Mouse (Mus musculus) intestine, postnatal 0 days (tissue): ENCODE results near the gene Sgsh. TPM values are rescaled to one million over a fixed set of nuclear protein-coding genes. Genes with fewer than 3 reads are reported as not detected.

Experiments used
- ATAC-seq: fragments of 200-750 bp; cut with Nextera tagmentation; 2 replicates; pipeline ENCODE4 v1.8.0; 2017; ENCODE audit warnings: mild to moderate bottlenecking, moderate TSS enrichment, moderate library complexity
- H3K27ac ChIP-seq: fragments of 300-500 bp; sonication (generic); 2 replicates; pipeline ENCODE4 v1.5.1; 2014; ENCODE audit warnings: mild to moderate bottlenecking, low read depth, low read length, moderate library complexity
- H3K27me3 ChIP-seq: fragments of 300-500 bp; sonication (generic); replicated peaks from 2 replicates; pipeline ENCODE4 v1.6.1; 2014; ENCODE audit warnings: low read length, mixed read lengths; ENCODE audit not compliant: control insufficient read depth, insufficient read depth
- H3K36me3 ChIP-seq: fragments of 300-500 bp; sonication (generic); 2 replicates; pipeline ENCODE4 v1.6.1; 2014; ENCODE audit warnings: mild to moderate bottlenecking, moderate library complexity; ENCODE audit not compliant: control insufficient read depth, insufficient read depth
- H3K4me1 ChIP-seq: fragments of 300-500 bp; sonication (generic); replicated peaks from 2 replicates; pipeline ENCODE4 v1.6.1; 2014; ENCODE audit warnings: antibody characterized with exemption, low read length, mixed read lengths; ENCODE audit not compliant: control insufficient read depth, insufficient read depth
- H3K4me2 ChIP-seq: fragments of 300-500 bp; sonication (generic); replicated peaks from 2 replicates; pipeline ENCODE4 v1.6.1; 2014; ENCODE audit warnings: low read depth, mild to moderate bottlenecking, moderate library complexity
- H3K4me3 ChIP-seq: fragments of 300-500 bp; sonication (generic); 2 replicates; pipeline ENCODE4 v1.5.1; 2014; ENCODE audit warnings: low read depth, low read length
- H3K9ac ChIP-seq: fragments of 300-500 bp; sonication (generic); 2 replicates; pipeline ENCODE4 v1.6.1; 2014; ENCODE audit warnings: mild to moderate bottlenecking, low read depth, low read length
- H3K9me3 ChIP-seq: fragments of 300-500 bp; sonication (generic); 2 replicates; pipeline ENCODE4 v1.6.1; 2016; ENCODE audit warnings: mixed run types; ENCODE audit not compliant: control insufficient read depth
- CTCF ChIP-seq: sonication (generic); IDR thresholded peaks from 2 replicates; pipeline ENCODE4 v1.5.1; 2016; ENCODE audit warnings: low read depth, mild to moderate bottlenecking, control low read depth, antibody characterized with exemption, moderate library complexity
- WGBS: fragments of 180-500 bp; shearing (Covaris S2); extraction: QIAGEN DNeasy Blood & Tissue Kit; methylation state at CpG from one replicate; pipeline ENCODE4 v1.1.7; 2014; 5-methylcytosine and 5-hydroxymethylcytosine counted together
- polyA plus RNA-seq: library from polyadenylated mRNA; unstranded; fragments of >200 nt; fragmentation: Nextera tagmentation; extraction: Ambion mirVana; gene quantifications from 2 replicates; pipeline ENCODE4 v1.2.1, GENCODE M21; 2015

The Sgsh gene
- polyA plus RNA-seq, 1 experiment from 2014 or later: 7.7 TPM

GRCm38 (mm10) chr11:119381631-119382337 is 26.4 kb upstream of the Sgsh start:
- WGBS: 62% methylated on average over 9 of the region's 9 CpGs
- no peak overlapping the region for H3K4me3 ChIP-seq

GRCm38 (mm10) chr11:119378551-119378950 is 23.2 kb upstream of the Sgsh start:
- peaks cover 25% of the 10 kb centered on the region for H3K36me3 ChIP-seq
- ATAC-seq: no peak
- H3K27me3 ChIP-seq: no peaks in the 10 kb centered on the region
- H3K9ac ChIP-seq: no peak overlapping the region
- TF ChIP-seq CTCF: no peak
- H3K4me3 ChIP-seq: no peak overlapping the region
- no peak overlapping the region for H3K4me2 ChIP-seq
- H3K4me1 ChIP-seq: no peaks in the 10 kb centered on the region
- H3K9me3 ChIP-seq: no peaks in the 10 kb centered on the region
- no peak overlapping the region for H3K27ac ChIP-seq
- 90% methylated on average over 1 of the region's 1 CpGs for WGBS

More at GRCm38 (mm10) chr11:119381631-119382337, 26.4 kb upstream of the Sgsh start:
- Histone ChIP-seq H3K9ac (no peak overlapping the region), H3K27ac (no peak overlapping the region), H3K9me3 (no peaks in the 10 kb centered on the region), H3K27me3 (no peaks in the 10 kb centered on the region), H3K36me3 (peaks cover 23% of the 10 kb centered on the region), H3K4me1 (no peaks in the 10 kb centered on the region), H3K4me2 (no peak overlapping the region)
- no peak for TF ChIP-seq CTCF
- no peak for ATAC-seq

DNA sequence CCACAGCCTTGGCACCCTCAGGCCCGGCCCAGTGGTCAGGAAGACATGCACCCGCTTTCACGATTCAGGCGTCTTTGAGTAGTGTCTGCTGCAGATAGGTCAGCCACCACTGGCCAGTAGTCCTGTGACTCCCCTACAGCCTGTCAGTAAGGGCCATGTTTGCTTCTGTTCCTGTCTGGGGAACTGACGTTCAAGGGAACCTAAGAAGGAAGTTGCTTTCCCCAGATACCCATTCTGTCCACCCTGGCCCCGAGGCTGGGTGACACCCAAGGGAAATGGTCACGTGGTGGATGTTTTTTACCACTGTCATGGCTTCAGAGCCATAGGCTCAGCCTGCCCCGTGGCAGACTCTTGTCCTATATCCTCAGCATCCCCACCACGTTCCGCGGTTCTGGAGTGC is 22.0 kb upstream of the Sgsh start:
- Histone ChIP-seq H3K9ac (no peak overlapping the region), H3K36me3 (peaks cover 25% of the 10 kb centered on the region), H3K4me2 (no peak overlapping the region), H3K27ac (no peak overlapping the region), H3K4me3 (no peak overlapping the region), H3K4me1 (no peaks in the 10 kb centered on the region), H3K9me3 (no peaks in the 10 kb centered on the region), H3K27me3 (no peaks in the 10 kb centered on the region)
- no peak for TF ChIP-seq CTCF
- WGBS: 92% methylated on average over 11 of the region's 11 CpGs
- no peak for ATAC-seq

- WGBS: 40% methylated on average over 6 of the region's 6 CpGs
- peaks cover 21% of the 10 kb centered on the region for H3K36me3 ChIP-seq
- H3K9me3 ChIP-seq: no peaks in the 10 kb centered on the region
- no peaks in the 10 kb centered on the region for H3K4me1 ChIP-seq
- no peak for TF ChIP-seq CTCF
- no peak overlapping the region for H3K27ac ChIP-seq
- H3K4me3 ChIP-seq: no peak overlapping the region
- peak; percentile 68 for ATAC-seq
- no peak overlapping the region for H3K9ac ChIP-seq
- no peak overlapping the region for H3K4me2 ChIP-seq
- H3K27me3 ChIP-seq: no peaks in the 10 kb centered on the region
Measured at GRCm38 (mm10) chr11:119375425-119375824, 20.1 kb upstream of the Sgsh start.

DNA sequence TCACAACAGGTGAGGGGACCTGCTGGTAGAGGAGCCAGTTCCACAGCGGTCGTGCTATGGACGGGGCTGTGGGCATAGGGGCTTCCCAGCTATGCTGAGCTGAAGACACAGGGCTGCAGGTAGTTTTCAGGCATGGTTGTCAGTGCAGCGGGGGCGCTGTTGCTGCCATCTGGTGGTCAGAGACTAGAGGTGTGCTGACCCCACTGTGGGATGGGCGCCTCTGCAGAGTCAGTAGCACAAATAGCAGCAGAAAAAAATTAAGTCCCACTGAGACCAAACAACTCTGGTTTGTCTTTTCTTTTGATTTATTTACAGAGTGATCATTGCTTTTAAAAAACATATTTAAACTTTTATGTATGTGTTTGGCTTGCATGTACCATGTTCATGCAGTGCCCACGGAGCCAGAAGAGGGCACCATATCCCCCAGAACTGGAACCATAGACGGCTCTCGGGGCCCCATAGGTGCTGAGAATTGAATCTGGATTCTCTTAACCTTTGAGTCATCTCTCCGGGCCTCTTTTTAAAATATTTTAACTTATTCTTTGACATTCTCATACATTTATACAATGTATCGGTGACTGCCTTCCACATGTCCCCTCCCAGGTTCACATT is 8.3 kb upstream of the Sgsh start:
- no peaks in the 10 kb centered on the region for H3K4me1 ChIP-seq
- ATAC-seq: peak; percentile 78
- peaks cover 28% of the 10 kb centered on the region; the same call in 1 of the 2 replicates for H3K36me3 ChIP-seq
- TF ChIP-seq CTCF: peak; percentile 94
- no peaks in the 10 kb centered on the region for H3K27me3 ChIP-seq
- H3K4me3 ChIP-seq: no peak overlapping the region
- no peak overlapping the region for H3K27ac ChIP-seq
- no peaks in the 10 kb centered on the region for H3K9me3 ChIP-seq
- 28% methylated on average over 11 of the region's 11 CpGs for WGBS
- H3K9ac ChIP-seq: no peak overlapping the region
- H3K4me2 ChIP-seq: no peak overlapping the region

GRCm38 (mm10) chr11:119362769-119363533 is 7.6 kb upstream of the Sgsh start:
- no peak overlapping the region for H3K4me2 ChIP-seq
- H3K9ac ChIP-seq: no peak overlapping the region
- no peaks in the 10 kb centered on the region for H3K27me3 ChIP-seq
- ATAC-seq: no peak
- H3K36me3 ChIP-seq: peaks cover 32% of the 10 kb centered on the region; the same call in 1 of the 2 replicates
- no peak for TF ChIP-seq CTCF
- WGBS: 31% methylated on average over 11 of the region's 11 CpGs
- no peak overlapping the region for H3K4me3 ChIP-seq
- H3K4me1 ChIP-seq: no peaks in the 10 kb centered on the region
- no peaks in the 10 kb centered on the region for H3K9me3 ChIP-seq
- no peak overlapping the region for H3K27ac ChIP-seq
